Mouse (Mus musculus) bone marrow, adult 2 months (tissue): ENCODE results near the gene Zfp692. TPM values are rescaled to one million over a fixed set of nuclear protein-coding genes. Genes with fewer than 3 reads are reported as not detected.
"Not testable (repeated sequence)": the region's sequence is repeated elsewhere in the genome, so short reads cannot be mapped to it uniquely, and the experiment has no call there.

ENCODE experiments used
- H3K27ac ChIP-seq: fragments of 200-500 bp; 2 replicates; pipeline ENCODE4 v1.5.1; 2012; ENCODE audit warnings: low read depth, mild to moderate bottlenecking, control low read depth, inconsistent platforms, low read length; ENCODE audit not compliant: control insufficient read depth, poor library complexity, insufficient read depth
- H3K4me1 ChIP-seq: fragments of 200-500 bp; 2 replicates; pipeline ENCODE4 v1.6.1; 2011; ENCODE audit warnings: low read length; ENCODE audit not compliant: control insufficient read depth, insufficient read depth
- H3K4me3 ChIP-seq: fragments of 200-500 bp; replicated peaks from 2 replicates; pipeline ENCODE3; 2011; ENCODE audit warnings: mild to moderate bottlenecking, low read depth, low read length, control low read depth; ENCODE audit not compliant: control insufficient read depth
- CTCF ChIP-seq: fragments of 200-500 bp; IDR thresholded peaks from 2 replicates; pipeline ENCODE4 v1.5.1; 2011; ENCODE audit warnings: low read length, control low read depth; ENCODE audit not compliant: control insufficient read depth, insufficient read depth
- POLR2A ChIP-seq: fragments of 200-500 bp; IDR thresholded peaks from 2 replicates; pipeline ENCODE4 v1.6.1; 2011; ENCODE audit warnings: low read depth, mild to moderate bottlenecking, control low read depth, low read length, borderline replicate concordance; ENCODE audit not compliant: control insufficient read depth
- WGBS: fragments of 180-500 bp; shearing (Covaris S2); methylation state at CpG from one replicate; pipeline ENCODE4 v1.1.7; 2018; 5-methylcytosine and 5-hydroxymethylcytosine counted together
- polyA plus RNA-seq: library from polyadenylated mRNA; stranded (reverse); fragments of >200 nt; gene quantifications from 2 replicates; pipeline ENCODE4 v1.2.4, GENCODE M21; 2011; ENCODE audit warnings: low replicate concordance; ENCODE audit not compliant: missing spikeins, insufficient read depth, insufficient read length

Gene Zfp692
- polyA plus RNA-seq, 1 experiment: 53.9 TPM

- Histone ChIP-seq H3K4me3 (peak overlapping the region; percentile 76), H3K4me1 (peaks cover 3% of the 10 kb centered on the region; the same call in 1 of the 2 replicates), H3K27ac (peak overlapping the region; percentile 73)
- TF ChIP-seq POLR2A: peak; percentile 10; the same call in 1 of the 2 replicates
- TF ChIP-seq CTCF: peak; percentile 82
- WGBS: under 1% methylated on average over 36 of the region's 36 CpGs
Observed at GRCm38 (mm10) chr11:58301837-58302754, 4.8 kb upstream of the Zfp692 start.

DNA sequence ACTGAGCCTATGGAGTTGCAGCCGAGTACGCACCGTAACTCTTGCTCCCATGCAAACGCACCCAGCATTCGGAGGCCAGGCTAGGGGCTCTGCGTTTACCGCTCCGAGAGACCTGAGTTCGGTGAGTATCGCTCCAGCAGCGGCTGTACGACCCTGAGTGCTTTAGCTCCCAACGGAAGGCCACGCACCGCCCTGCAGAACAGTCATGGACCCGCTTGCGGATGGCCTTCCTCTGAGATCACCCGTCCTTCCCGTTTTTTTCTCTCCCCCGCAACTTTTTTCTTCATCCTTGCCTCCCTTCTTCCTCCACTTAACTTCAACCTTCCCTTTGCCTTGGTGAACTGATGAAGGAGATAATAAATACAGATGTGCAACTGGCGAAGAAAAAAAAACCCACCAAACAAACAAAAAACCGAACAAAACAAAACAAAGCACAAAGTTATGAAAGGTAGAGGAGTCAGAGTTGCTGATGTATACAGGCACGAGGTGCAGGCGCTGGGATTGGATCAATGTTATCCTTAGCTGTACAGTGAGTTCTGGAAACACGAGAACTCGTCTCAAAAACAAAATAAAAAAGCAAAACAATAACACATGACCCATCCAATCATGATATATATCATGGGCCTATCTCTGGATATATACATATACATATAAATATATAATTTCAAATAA, 4.0 kb upstream of the Zfp692 start:
- no peak for TF ChIP-seq CTCF
- TF ChIP-seq POLR2A: peak; percentile 41; the same call in 1 of the 2 replicates
- WGBS: 2% methylated on average over 26 of the region's 26 CpGs
- H3K4me1 ChIP-seq: peaks cover 3% of the 10 kb centered on the region; the same call in 1 of the 2 replicates
- H3K27ac ChIP-seq: peak overlapping the region; percentile 73
- H3K4me3 ChIP-seq: peak overlapping the region; percentile 76

GRCm38 (mm10) chr11:58303594-58303993, 3.3 kb upstream of the Zfp692 start:
- Histone ChIP-seq H3K27ac (no peak overlapping the region), H3K4me3 (no peak overlapping the region), H3K4me1 (peaks cover 3% of the 10 kb centered on the region; the same call in 1 of the 2 replicates)
- no peak for TF ChIP-seq POLR2A
- no peak for TF ChIP-seq CTCF
- WGBS: 68% methylated on average over 7 of the region's 7 CpGs

DNA sequence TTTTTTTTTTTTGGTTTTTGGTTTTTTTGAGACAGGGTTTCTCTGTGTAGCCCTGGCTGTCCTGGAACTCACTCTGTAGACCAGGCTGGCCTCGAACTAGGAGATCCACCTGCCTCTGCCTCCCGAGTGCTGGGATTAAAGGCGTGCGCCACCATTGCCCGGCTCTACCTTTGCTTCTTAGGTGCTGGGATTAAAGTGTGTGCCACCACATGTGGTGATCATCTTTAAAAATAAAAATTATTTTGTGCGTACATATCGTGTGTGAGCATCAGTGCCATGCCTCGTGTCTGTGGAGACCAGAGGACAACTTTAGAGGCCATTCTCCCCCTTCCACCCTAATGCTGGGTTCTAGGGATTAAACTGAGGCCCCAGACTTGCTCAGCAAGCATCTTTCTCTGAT, 1.6 kb upstream of the Zfp692 start:
- H3K4me3 ChIP-seq, H3K4me1 ChIP-seq, H3K27ac ChIP-seq: not testable (repeated sequence)
- whole genome bisulfite sequencing: 83% methylated on average over 8 of the region's 8 CpGs

DNA sequence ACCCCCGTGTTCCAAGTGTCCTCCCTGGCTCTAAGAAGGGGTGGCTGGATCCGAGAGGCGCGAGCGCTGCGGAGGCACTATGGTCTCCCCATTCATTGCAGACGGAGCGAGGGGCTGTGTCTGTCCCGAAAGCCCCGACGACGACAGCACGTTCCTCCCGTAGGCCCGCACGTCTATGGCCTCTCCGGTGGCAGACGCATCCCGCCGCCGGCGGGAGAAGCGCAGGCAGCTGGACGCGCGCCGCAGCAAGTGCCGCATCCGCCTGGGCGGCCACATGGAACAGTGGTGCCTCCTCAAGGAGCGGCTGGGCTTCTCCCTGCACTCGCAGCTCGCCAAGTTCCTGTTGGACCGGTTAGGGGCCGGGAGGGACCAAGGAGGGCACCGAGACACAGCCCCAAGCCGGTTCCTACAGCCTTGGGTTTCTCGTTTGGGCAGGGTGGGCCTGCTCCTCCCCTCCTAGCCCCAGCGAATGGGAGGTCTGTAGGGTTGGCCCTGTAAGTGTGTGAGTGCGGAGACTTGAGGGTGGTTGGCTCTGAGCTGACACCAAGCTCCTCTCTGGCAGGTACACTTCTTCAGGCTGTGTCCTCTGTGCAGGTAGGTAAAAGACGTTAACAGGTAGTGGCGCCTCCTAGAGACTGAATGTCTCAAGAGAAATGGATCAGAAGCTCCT, 677 bp downstream of the Zfp692 start:
- Histone ChIP-seq H3K27ac (peak overlapping the region; percentile 65), H3K4me1 (peaks cover 2% of the 10 kb centered on the region; the same call in 1 of the 2 replicates), H3K4me3 (peak overlapping the region; percentile 92)
- WGBS: 2% methylated on average over 42 of the region's 42 CpGs
- TF ChIP-seq POLR2A (no peak), CTCF (no peak)

- TF ChIP-seq CTCF (no peak), POLR2A (no peak)
- 90% methylated on average over 9 of the region's 9 CpGs for WGBS
- H3K4me1 ChIP-seq: peaks cover 2% of the 10 kb centered on the region; the same call in 1 of the 2 replicates
- H3K4me3 ChIP-seq: no peak overlapping the region
- H3K27ac ChIP-seq: no peak overlapping the region
Observed at GRCm38 (mm10) chr11:58308661-58309060, 1.8 kb downstream of the Zfp692 start.

DNA sequence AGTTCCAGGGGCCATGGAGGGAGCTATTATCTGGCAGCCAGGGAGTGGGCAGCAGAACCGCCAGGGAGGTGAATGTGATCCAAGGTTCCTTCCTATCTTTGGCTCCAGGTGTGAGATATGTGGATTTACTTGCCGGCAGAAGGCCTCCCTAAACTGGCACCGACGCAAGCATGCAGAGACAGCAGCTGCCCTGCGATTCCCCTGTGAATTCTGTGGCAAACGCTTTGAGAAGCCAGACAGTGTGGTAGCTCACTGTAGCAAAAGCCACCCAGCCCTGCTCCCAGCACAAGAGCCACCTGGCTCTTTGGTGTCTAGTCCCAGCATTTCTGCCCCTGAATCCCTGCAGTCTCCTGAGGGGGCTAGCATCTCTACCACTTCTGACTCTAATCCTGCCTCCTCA, 7.2 kb downstream of the Zfp692 start:
- no peak for TF ChIP-seq CTCF
- no peak for TF ChIP-seq POLR2A
- H3K27ac ChIP-seq: no peak overlapping the region
- H3K4me1 ChIP-seq: no peaks in the 10 kb centered on the region; the same call in 1 of the 2 replicates
- H3K4me3 ChIP-seq: no peak overlapping the region
- WGBS: 84% methylated on average over 6 of the region's 6 CpGs
